Comparison of ENCODE assay signal across 20 mouse cellular contexts in the genomic region with DNA sequence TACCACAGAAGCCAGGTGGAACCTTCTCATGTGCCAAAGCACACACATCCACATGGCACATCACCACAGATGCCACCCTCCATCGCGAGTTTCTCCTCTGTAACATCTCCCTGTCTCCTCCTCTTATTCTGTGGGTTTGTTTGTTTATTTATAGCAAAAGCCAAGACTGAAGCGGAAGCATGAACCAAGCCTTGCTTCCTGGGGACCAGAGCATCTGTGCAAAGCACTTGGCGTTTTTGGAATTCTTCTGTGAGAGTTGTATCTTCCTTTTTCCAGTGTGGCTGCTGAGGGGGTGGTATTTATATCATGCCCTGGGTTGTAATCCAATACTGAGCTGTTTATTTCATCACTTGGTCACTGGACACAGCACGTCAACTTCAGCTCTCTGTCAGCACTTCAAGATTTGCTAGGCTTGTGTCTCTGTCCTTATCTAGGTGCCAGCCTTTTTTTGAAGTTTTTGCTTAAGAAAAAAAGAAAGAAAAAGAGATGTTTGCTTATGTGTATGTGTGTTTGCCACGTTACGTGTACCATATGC.
DNase-seq lines count a peak whose midpoint lies in the region; ATAC-seq and TF ChIP-seq lines count a peak whose summit lies in the region.
"Had no signal": no experiment of that assay in that cellular context is flagged by ENCODE, and none has a peak within 500 bp of the region (broad histone marks: within the 10 kb centered on the region; RNA-seq: fewer than 3 reads in every experiment).

No protein-coding gene starts in this region.

- no peak for TF ChIP-seq EP300 in heart, postnatal 0 days (IDR thresholded peaks at IDR 0.05; ENCODE audit: low read depth)

- H3K9me3 ChIP-seq in heart, postnatal 0 days (replicated peaks; ENCODE audit: control insufficient read depth, low read length), result no peaks in the 10 kb centered on the region
- H3K9me3 ChIP-seq: embryonic facial prominence, embryonic 12.5 days; forebrain, embryonic 15.5 days; heart, embryonic 13.5 days; hindbrain, embryonic 12.5 days had no signal

- 33% methylated on average over 7 of the region's 7 CpGs for WGBS in heart, postnatal 0 days

- peaks cover 21% of the 10 kb centered on the region for H3K27me3 ChIP-seq in heart, postnatal 0 days (ENCODE audit: control insufficient read depth, insufficient read depth, low read length)
- H3K27me3 ChIP-seq: embryonic facial prominence, embryonic 12.5 days; forebrain, embryonic 15.5 days; hindbrain, embryonic 12.5 days had no signal

- no peak for TF ChIP-seq CTCF in gastrocnemius, adult 2 months (IDR thresholded peaks at IDR 0.05)
- no peak for TF ChIP-seq CTCF in heart, postnatal 0 days (IDR thresholded peaks at IDR 0.05; ENCODE audit: low read depth)

- no peak overlapping the region for H3K9ac ChIP-seq in heart, postnatal 0 days (replicated peaks; ENCODE audit: low read depth, low read length)
- H3K9ac ChIP-seq: embryonic facial prominence, embryonic 12.5 days; forebrain, embryonic 15.5 days; heart, embryonic 13.5 days; hindbrain, embryonic 12.5 days had no signal

- no peak overlapping the region for H3K4me2 ChIP-seq in heart, postnatal 0 days (ENCODE audit: low read depth, low read length)
- H3K4me2 ChIP-seq: embryonic facial prominence, embryonic 12.5 days; forebrain, embryonic 15.5 days; heart, embryonic 13.5 days; hindbrain, embryonic 12.5 days had no signal

- 0 out of 2 replicates have a peak, but pooled peaks have one; percentile 7 for ATAC-seq in heart, postnatal 0 days (ENCODE audit: insufficient read depth, low read depth)
- ATAC-seq: forebrain, embryonic 15.5 days; hindbrain, embryonic 16.5 days; inflammation-experienced regulatory T-cells, adult 6 months had no signal

- peaks cover 30% of the 10 kb centered on the region for H3K4me1 ChIP-seq in heart, postnatal 0 days (ENCODE audit: control insufficient read depth, insufficient read depth)
- H3K4me1 ChIP-seq: forebrain, embryonic 15.5 days; hindbrain, embryonic 12.5 days had no signal

- no peaks in the 10 kb centered on the region for H3K36me3 ChIP-seq in heart, postnatal 0 days (replicated peaks; ENCODE audit: control insufficient read depth, insufficient read depth, low read length)
- H3K36me3 ChIP-seq: embryonic facial prominence, embryonic 12.5 days; forebrain, embryonic 15.5 days; heart, embryonic 13.5 days; hindbrain, embryonic 12.5 days had no signal

- no peak overlapping the region for H3K4me3 ChIP-seq in gastrocnemius, adult 2 months
- no peak overlapping the region for H3K4me3 ChIP-seq in heart, postnatal 0 days (ENCODE audit: low read depth, low read length)
- H3K4me3 ChIP-seq: embryonic facial prominence, embryonic 12.5 days; forebrain, embryonic 15.5 days; heart, adult 2 months; heart, embryonic 13.5 days; hindbrain, embryonic 12.5 days had no signal

- H3K27ac ChIP-seq in gastrocnemius, adult 2 months, result peak overlapping the region; percentile 51
- no peak overlapping the region for H3K27ac ChIP-seq in heart, postnatal 0 days (ENCODE audit: low read depth)
- H3K27ac ChIP-seq: embryonic facial prominence, embryonic 12.5 days; forebrain, embryonic 15.5 days; heart, adult 2 months; heart, embryonic 13.5 days; hindbrain, embryonic 12.5 days had no signal

- DNase-seq in gastrocnemius, adult 2 months, result no peak
- no peak for DNase-seq in gastrocnemius, adult 18-20 months (ENCODE audit: low spot score)
- peak; percentile 27 for DNase-seq in heart, postnatal 0 days (ENCODE audit: low spot score)
- no peak for DNase-seq in heart, postnatal 4 days
- DNase-seq in testis, postnatal 10 days (ENCODE audit: low spot score), result peak; percentile 26
- no peak for DNase-seq in testis, postnatal 14 days (ENCODE audit: low spot score)
- no peak for DNase-seq in left cerebral cortex, postnatal 10 days (ENCODE audit: extremely low spot score in 1 of 2, low spot score in 2 of 2)
- DNase-seq: adrenal gland, postnatal 10 days; cerebellum, adult 11-12 months; cerebellum, adult 9-10 months; cerebellum, postnatal 25 days; gastrocnemius, postnatal 10 days; heart, adult 2 months; heart, postnatal 14 days had no signal

- intact Hi-C loops in gastrocnemius, adult 2 months (cut with DNase I), result loop anchor here (10.0 kb wide), 1 partner anchor 83 kb away; no protein-coding TSS in a partner anchor
- intact Hi-C loops in left cerebral cortex, postnatal 10 days (cut with DNase I), result no loop called here

Comparison
In these comparisons a context has a peak if more than half of its experiments do, and no peak if none do; other contexts are left out.
1. DNase-seq: peak in heart, postnatal 0 days (single experiment) and testis, postnatal 10 days (single experiment); none in gastrocnemius, adult 2 months (single experiment), gastrocnemius, adult 18-20 months (single experiment), heart, postnatal 4 days (single experiment), testis, postnatal 14 days (single experiment) and left cerebral cortex, postnatal 10 days (0 of 2).